In the genomic region with DNA sequence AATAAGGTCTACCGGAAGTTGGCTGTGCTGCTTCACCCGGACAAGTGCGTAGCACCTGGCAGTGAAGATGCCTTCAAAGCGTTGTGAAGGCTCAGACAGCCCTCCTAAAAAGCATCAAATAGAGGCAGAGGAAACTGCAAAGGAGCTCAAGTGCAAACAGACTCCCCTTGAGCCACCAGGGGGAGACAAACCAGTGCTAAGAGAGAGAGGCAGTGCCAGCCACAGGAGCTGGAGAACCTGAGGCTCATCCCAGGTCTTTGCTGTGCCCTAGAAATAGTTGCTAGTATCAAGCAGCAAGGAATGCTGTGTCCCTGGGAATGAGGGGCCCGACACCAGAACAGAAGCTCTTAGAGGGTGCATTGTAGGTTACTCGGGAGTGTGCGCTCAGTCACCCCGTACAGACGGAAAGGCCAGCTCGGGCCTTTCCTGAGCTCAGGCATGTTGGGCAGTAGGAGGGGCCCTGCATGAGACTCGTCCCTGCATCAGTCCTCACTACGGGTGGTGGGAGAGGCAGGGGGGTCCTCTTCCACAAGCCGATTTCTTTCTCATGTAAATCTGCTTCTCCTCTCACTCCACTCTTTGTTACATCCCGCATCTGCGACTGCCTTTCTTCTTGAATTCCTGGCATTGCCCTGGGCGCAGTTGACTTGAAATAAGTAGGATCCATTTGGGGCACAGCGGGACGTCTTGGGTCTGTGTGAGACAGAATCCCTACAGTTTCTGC, we compare ENCODE assay signal across 8 mouse cellular contexts. TPM values are rescaled to one million over a fixed set of nuclear protein-coding genes. Genes with fewer than 3 reads are reported as not detected.
DNase-seq lines count a peak whose midpoint lies in the region; ATAC-seq lines count a peak whose summit lies in the region.

No protein-coding gene starts in this region.

- ATAC-seq in inflammation-experienced regulatory T-cells, adult 6 months, result peak; percentile 42

- peak; percentile 91 for DNase-seq in ZHBTc4 (ENCODE audit: low read depth, low spot score)
- peak; percentile 81 to 88 for DNase-seq in cerebellum, postnatal 25 days
- peak; percentile 59 to 65 for DNase-seq in frontal cortex, postnatal 25 days (ENCODE audit: low spot score in 2 of 2)
- peak; percentile 11 to 80 for DNase-seq in left cerebral cortex, adult 9 months (ENCODE audit: low spot score in 2 of 2)
- peak; percentile 85 for DNase-seq in mesoderm, embryonic 11.5 days (ENCODE audit: low read depth, low spot score)
- peak; percentile 52 to 56 for DNase-seq in right cerebral cortex, postnatal 36 days (ENCODE audit: low spot score in 2 of 2)
- peak; percentile 45 to 64 for DNase-seq in urinary bladder, postnatal 36 days (ENCODE audit: low spot score in 2 of 2)

RNA-seq across cellular contexts. Expression of gene Tpp2, which starts 34.3 kb away (rescaled TPM):
- 100 to 1,000 TPM; 116 to 130 (median 128) TPM for polyA plus RNA-seq in inflammation-experienced regulatory T-cells, adult 6 months (2017; shearing (Covaris generic))

Comparison
In these comparisons a context has a peak if more than half of its experiments do, and no peak if none do; other contexts are left out.
1. Peak in every context shown above with its lines: DNase-seq and ATAC-seq.